Mouse (Mus musculus): ENCODE results near the gene Olfr1192-ps1. TPM values are rescaled to one million over a fixed set of nuclear protein-coding genes. Genes with fewer than 3 reads are reported as not detected.
"Not testable (repeated sequence)": the region's sequence is repeated elsewhere in the genome, so short reads cannot be mapped to it uniquely, and the experiment has no call there.

Olfr1192-ps1 gene
- polyA plus RNA-seq (2012; fragmentation: generic; extraction: Trizol), result not detected
- long read RNA-seq, experiment 1, result 0 reads
- long read RNA-seq, experiment 2, result 0 reads

- no peak within 1 kb of the TSS for H3K4me3 ChIP-seq (ENCODE audit: insufficient read depth, poor library complexity, severe bottlenecking)
- TF ChIP-seq FOSL1 (IDR thresholded peaks at IDR 0.05; ENCODE audit: insufficient read depth, low read length, poor library complexity, severe bottlenecking) (no peak), USF1 (IDR thresholded peaks at IDR 0.05; ENCODE audit: low read depth) (no peak), MYOG (IDR thresholded peaks at IDR 0.05; ENCODE audit: control insufficient read depth, extremely low read depth, insufficient read length) (no peak), CTCF (IDR thresholded peaks at IDR 0.05; ENCODE audit: control insufficient read depth, insufficient read depth, insufficient read length) (no peak), MAX (IDR thresholded peaks at IDR 0.05) (no peak), CEBPB (IDR thresholded peaks at IDR 0.05; ENCODE audit: low read depth) (no peak), MYOD1 (IDR thresholded peaks at IDR 0.05; ENCODE audit: control insufficient read depth, insufficient read length, low read depth) (no peak)
- no peaks in the 10 kb centered on the region for H3K79me2 ChIP-seq (ENCODE audit: control insufficient read depth, insufficient read depth)
- no peaks in the 10 kb centered on the region for H3K79me3 ChIP-seq (ENCODE audit: low read depth)
- H3K27me3 ChIP-seq (ENCODE audit: control insufficient read depth, insufficient read depth, insufficient read length), result no peaks in the 10 kb centered on the region
- no peaks in the 10 kb centered on the region for H3K36me3 ChIP-seq (ENCODE audit: control insufficient read depth, insufficient read depth)
- H3ac ChIP-seq (ENCODE audit: control insufficient read depth, insufficient read length, low read depth), result no peak within 1 kb of the TSS
Observed at GRCm38 (mm10) chr2:88648209-88648608, at the start of gene Olfr1192-ps1. Gene Olfr1192-ps1, plus strand, starts transcription at chr2:88648509.

- not testable (repeated sequence) for H3K4me3 ChIP-seq (ENCODE audit: insufficient read depth, poor library complexity, severe bottlenecking); H3K36me3 ChIP-seq (ENCODE audit: control insufficient read depth, insufficient read depth); H3K79me2 ChIP-seq (ENCODE audit: control insufficient read depth, insufficient read depth)
Observed at GRCm38 (mm10) chr2:88640242-88640641, 8.1 kb upstream of the Olfr1192-ps1 start, which contains the start of gene Olfr1191-ps1. Gene Olfr1191-ps1, plus strand, starts transcription at chr2:88640542.

GRCm38 (mm10) chr2:88675328-88675727 is 27.0 kb downstream of the Olfr1192-ps1 start, which contains the start of gene Olfr1193:
Gene Olfr1193, plus strand, starts transcription at chr2:88675628.
- not testable (repeated sequence) for H3K79me3 ChIP-seq (ENCODE audit: low read depth); H3ac ChIP-seq (ENCODE audit: control insufficient read depth, insufficient read length, low read depth); H3K27me3 ChIP-seq (ENCODE audit: control insufficient read depth, insufficient read depth, insufficient read length); H3K79me2 ChIP-seq (ENCODE audit: control insufficient read depth, insufficient read depth); H3K4me3 ChIP-seq (ENCODE audit: insufficient read depth, poor library complexity, severe bottlenecking); H3K36me3 ChIP-seq (ENCODE audit: control insufficient read depth, insufficient read depth)

More at GRCm38 (mm10) chr2:88640242-88640641, 8.1 kb upstream of the Olfr1192-ps1 start, which contains the start of gene Olfr1191-ps1:
- not testable (repeated sequence) for H3ac ChIP-seq (ENCODE audit: control insufficient read depth, insufficient read length, low read depth); H3K27me3 ChIP-seq (ENCODE audit: control insufficient read depth, insufficient read depth, insufficient read length); H3K79me3 ChIP-seq (ENCODE audit: low read depth)

- TF ChIP-seq MYOG (IDR thresholded peaks at IDR 0.05; ENCODE audit: control insufficient read depth, extremely low read depth, insufficient read length) (no peak), FOSL1 (IDR thresholded peaks at IDR 0.05; ENCODE audit: insufficient read depth, low read length, poor library complexity, severe bottlenecking) (no peak)
- no peaks in the 10 kb centered on the region for H3K27me3 ChIP-seq (ENCODE audit: control insufficient read depth, insufficient read depth, insufficient read length)
- H3K4me3 ChIP-seq (ENCODE audit: insufficient read depth, poor library complexity, severe bottlenecking), result no peak within 1 kb of the TSS
- no peaks in the 10 kb centered on the region for H3K79me2 ChIP-seq (ENCODE audit: control insufficient read depth, insufficient read depth)
- no peak within 1 kb of the TSS for H3ac ChIP-seq (ENCODE audit: control insufficient read depth, insufficient read length, low read depth)
- H3K36me3 ChIP-seq (ENCODE audit: control insufficient read depth, insufficient read depth), result no peaks in the 10 kb centered on the region
- H3K79me3 ChIP-seq (ENCODE audit: low read depth), result no peaks in the 10 kb centered on the region
Observed at GRCm38 (mm10) chr2:88689087-88689486, 40.8 kb downstream of the Olfr1192-ps1 start, which contains the start of gene Olfr1195. Gene Olfr1195, minus strand, starts transcription at chr2:88689187.

- Histone ChIP-seq H3K36me3 (ENCODE audit: control insufficient read depth, insufficient read depth) (no peaks in the 10 kb centered on the region), H3K79me3 (ENCODE audit: low read depth) (no peaks in the 10 kb centered on the region), H3K4me3 (ENCODE audit: insufficient read depth, poor library complexity, severe bottlenecking) (no peak within 1 kb of the TSS), H3ac (ENCODE audit: control insufficient read depth, insufficient read length, low read depth) (no peak within 1 kb of the TSS), H3K27me3 (ENCODE audit: control insufficient read depth, insufficient read depth, insufficient read length) (no peaks in the 10 kb centered on the region), H3K79me2 (ENCODE audit: control insufficient read depth, insufficient read depth) (no peaks in the 10 kb centered on the region)
- TF ChIP-seq USF1 (IDR thresholded peaks at IDR 0.05; ENCODE audit: low read depth) (no peak), CEBPB (IDR thresholded peaks at IDR 0.05; ENCODE audit: low read depth) (no peak), MYOG (IDR thresholded peaks at IDR 0.05; ENCODE audit: control insufficient read depth, extremely low read depth, insufficient read length) (no peak), MYOD1 (IDR thresholded peaks at IDR 0.05; ENCODE audit: control insufficient read depth, insufficient read length, low read depth) (no peak), MAX (IDR thresholded peaks at IDR 0.05) (no peak), FOSL1 (IDR thresholded peaks at IDR 0.05; ENCODE audit: insufficient read depth, low read length, poor library complexity, severe bottlenecking) (no peak), CTCF (IDR thresholded peaks at IDR 0.05; ENCODE audit: control insufficient read depth, insufficient read depth, insufficient read length) (no peak)
Observed at GRCm38 (mm10) chr2:88704497-88704896, 56.2 kb downstream of the Olfr1192-ps1 start, which contains the start of gene Olfr1196. Gene Olfr1196, minus strand, starts transcription at chr2:88704597.

Other genes starting within 250 kb of the Olfr1192-ps1 start
- gene Olfr1179, start 242.1 kb upstream of the Olfr1192-ps1 start, polyA plus RNA-seq (2012; fragmentation: generic; extraction: Trizol), result not detected
- not detected for gene Olfr1180, start 229.4 kb upstream of the Olfr1192-ps1 start, polyA plus RNA-seq (2012; fragmentation: generic; extraction: Trizol)
- not detected for gene Olfr1181, start 222.3 kb upstream of the Olfr1192-ps1 start, polyA plus RNA-seq (2012; fragmentation: generic; extraction: Trizol)
- not detected for gene Gm13757, start 199.4 kb upstream of the Olfr1192-ps1 start, polyA plus RNA-seq (2012; fragmentation: generic; extraction: Trizol)
- not detected for gene Olfr1183, start 193.6 kb upstream of the Olfr1192-ps1 start, polyA plus RNA-seq (2012; fragmentation: generic; extraction: Trizol)
- gene Olfr1184, start 164.9 kb upstream of the Olfr1192-ps1 start, polyA plus RNA-seq (2012; fragmentation: generic; extraction: Trizol), result not detected
- not detected for gene Olfr1185-ps1, start 155.2 kb upstream of the Olfr1192-ps1 start, polyA plus RNA-seq (2012; fragmentation: generic; extraction: Trizol)
- gene Olfr1186, start 130.0 kb upstream of the Olfr1192-ps1 start, polyA plus RNA-seq (2012; fragmentation: generic; extraction: Trizol), result not detected
- not detected for gene Olfr1188, start 91.6 kb upstream of the Olfr1192-ps1 start, polyA plus RNA-seq (2012; fragmentation: generic; extraction: Trizol)
- not detected for gene Olfr1189, start 62.1 kb upstream of the Olfr1192-ps1 start, polyA plus RNA-seq (2012; fragmentation: generic; extraction: Trizol)
- gene Olfr1191-ps1, start 8.0 kb upstream of the Olfr1192-ps1 start, polyA plus RNA-seq (2012; fragmentation: generic; extraction: Trizol), result not detected
- not detected for gene Olfr1193, start 27.1 kb downstream of the Olfr1192-ps1 start, polyA plus RNA-seq (2012; fragmentation: generic; extraction: Trizol)
- gene Olfr1195, start 40.7 kb downstream of the Olfr1192-ps1 start, polyA plus RNA-seq (2012; fragmentation: generic; extraction: Trizol), result not detected
- not detected for gene Olfr1196, start 56.1 kb downstream of the Olfr1192-ps1 start, polyA plus RNA-seq (2012; fragmentation: generic; extraction: Trizol)
- gene Olfr1197, start 83.9 kb downstream of the Olfr1192-ps1 start, polyA plus RNA-seq (2012; fragmentation: generic; extraction: Trizol), result not detected
- gene Olfr1198, start 102.9 kb downstream of the Olfr1192-ps1 start, polyA plus RNA-seq (2012; fragmentation: generic; extraction: Trizol), result not detected
- not detected for gene Olfr1199, start 112.0 kb downstream of the Olfr1192-ps1 start, polyA plus RNA-seq (2012; fragmentation: generic; extraction: Trizol)
- not detected for gene Olfr1200, start 122.0 kb downstream of the Olfr1192-ps1 start, polyA plus RNA-seq (2012; fragmentation: generic; extraction: Trizol)
- not detected for gene Olfr1201, start 144.5 kb downstream of the Olfr1192-ps1 start, polyA plus RNA-seq (2012; fragmentation: generic; extraction: Trizol)
- not detected for gene Olfr1202, start 166.0 kb downstream of the Olfr1192-ps1 start, polyA plus RNA-seq (2012; fragmentation: generic; extraction: Trizol)
- not detected for gene Olfr1205, start 181.2 kb downstream of the Olfr1192-ps1 start, polyA plus RNA-seq (2012; fragmentation: generic; extraction: Trizol)
- not detected for gene Olfr1204, start 200.8 kb downstream of the Olfr1192-ps1 start, polyA plus RNA-seq (2012; fragmentation: generic; extraction: Trizol)
- gene Olfr1206, start 214.7 kb downstream of the Olfr1192-ps1 start, polyA plus RNA-seq (2012; fragmentation: generic; extraction: Trizol), result not detected

Data from C2C12 (cell line).